Mouse (Mus musculus) lung, postnatal 0 days (tissue): ENCODE data around the gene Myl10.

Source experiments
- CTCF ChIP-seq: IDR thresholded peaks from 2 replicates; pipeline ENCODE4 v1.5.1; 2016; ENCODE audit warnings: antibody characterized with exemption, mild to moderate bottlenecking
- EP300 ChIP-seq: IDR thresholded peaks from 2 replicates; pipeline ENCODE4 v1.6.1; 2016; ENCODE audit warnings: antibody characterized with exemption, mild to moderate bottlenecking, control low read depth

DNA sequence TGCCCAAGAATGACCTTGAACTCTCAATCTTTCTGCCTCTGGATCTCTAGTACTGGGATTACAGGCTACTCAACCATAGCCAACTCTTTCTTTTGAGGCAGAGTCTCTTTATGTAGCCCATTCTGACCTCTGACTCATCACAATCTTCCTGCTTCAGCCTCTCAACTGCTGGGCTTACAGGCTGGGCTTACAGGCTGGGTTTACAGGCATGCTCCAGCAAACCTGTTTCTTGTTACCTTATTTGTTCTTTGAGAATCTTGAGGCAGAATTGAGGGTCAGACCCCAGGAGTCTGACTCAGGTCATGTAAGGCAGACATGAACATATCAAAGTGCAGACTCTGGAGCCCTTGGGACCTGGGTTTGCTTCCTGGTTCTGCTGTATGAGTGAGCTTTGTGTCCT, 38.5 kb upstream of the Myl10 start:
- no peak for TF ChIP-seq CTCF
- no peak for TF ChIP-seq EP300
